Mouse (Mus musculus): Measurements from ENCODE around the gene Lcor. TPM values are rescaled to one million over a fixed set of nuclear protein-coding genes. Genes with fewer than 3 reads are reported as not detected.

Gene Lcor
- 16.3 and 17.0 TPM in 2 replicates for polyA plus RNA-seq (2015; fragmentation: Nextera tagmentation; extraction: Ambion mirVana)

DNA sequence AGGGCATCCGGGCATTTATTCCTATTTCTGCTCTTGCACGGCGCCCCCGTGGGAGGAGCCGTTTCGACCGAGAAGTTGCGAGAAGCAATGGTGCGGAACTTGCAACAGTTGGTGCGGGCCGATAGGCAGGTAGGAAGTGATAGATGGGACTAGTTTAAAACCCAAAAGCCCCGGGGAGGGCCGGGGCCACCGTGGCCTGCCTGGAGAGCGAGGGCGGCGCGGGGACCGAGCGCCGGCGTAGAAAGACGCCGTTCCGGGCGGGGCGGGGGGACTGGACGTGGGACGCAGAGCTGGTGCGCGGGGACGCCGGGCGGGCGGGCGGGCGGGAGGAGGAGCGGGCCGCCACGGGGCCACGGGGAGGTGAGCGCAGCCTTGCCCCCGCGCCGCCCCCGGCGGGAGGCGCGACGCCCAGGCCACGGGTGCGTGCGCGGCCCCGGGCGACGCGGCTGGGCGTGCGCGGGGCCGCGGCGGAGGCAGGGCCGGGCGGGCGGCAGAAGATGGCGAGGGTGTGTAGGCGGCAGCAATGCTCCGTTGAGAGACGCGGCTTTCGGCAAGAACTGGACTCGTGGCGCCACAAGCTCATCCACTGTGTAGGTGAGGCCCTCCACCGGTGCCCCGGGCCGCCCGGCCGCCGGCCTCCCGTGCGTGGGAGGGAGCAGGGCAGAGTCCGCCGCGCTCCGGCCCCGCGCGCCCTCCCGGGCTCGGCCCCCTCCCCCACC is at the start of gene Lcor:
TSS of gene Lcor (plus strand) at position 448 of the 719 bp plus-strand sequence.
- Histone ChIP-seq H3K4me2 (peak within 1 kb of the TSS; percentile 86), H3K9me3 (replicated peaks) (no peaks in the 10 kb centered on the region), H3K4me3 (replicated peaks) (peak within 1 kb of the TSS; percentile 97), H3K9ac (peak within 1 kb of the TSS; percentile 83), H3K4me1 (peaks cover 25% of the 10 kb centered on the region), H3K27me3 (no peaks in the 10 kb centered on the region; the same call in 1 of the 2 replicates), H3K36me3 (no peaks in the 10 kb centered on the region), H3K27ac (peak within 1 kb of the TSS; percentile 100)
- ATAC-seq (replicated peaks; ENCODE audit: low FRiP score) = peak; percentile 94
- under 1% methylated on average over 65 of the region's 92 CpGs for WGBS

DNA sequence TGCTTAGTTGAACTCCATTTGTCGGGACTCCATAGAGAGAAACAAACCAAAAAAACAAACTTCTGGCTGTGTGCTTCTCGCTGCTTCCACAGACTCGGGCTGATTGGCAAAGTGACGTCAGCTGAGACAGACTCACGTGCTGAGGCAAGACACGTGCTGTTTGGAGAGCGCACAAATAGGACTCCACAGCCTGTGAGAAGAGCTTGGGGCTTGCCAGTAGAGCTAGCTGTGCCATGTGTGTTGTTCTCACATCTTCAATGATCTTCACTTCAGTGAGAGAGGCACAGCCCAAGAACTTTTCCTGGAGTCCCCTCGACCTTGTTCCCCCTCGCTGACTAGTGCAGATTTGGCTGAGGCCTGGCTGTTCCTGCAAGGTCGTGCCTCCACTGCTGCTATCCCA is 47.1 kb upstream of the Lcor start:
- no peaks in the 10 kb centered on the region for H3K9me3 ChIP-seq (replicated peaks)
- 87% methylated on average over 10 of the region's 10 CpGs for whole genome bisulfite sequencing
- no peaks in the 10 kb centered on the region for H3K27me3 ChIP-seq
- H3K9ac ChIP-seq = no peak overlapping the region
- H3K36me3 ChIP-seq = no peaks in the 10 kb centered on the region
- H3K27ac ChIP-seq = no peak overlapping the region
- no peak overlapping the region for H3K4me2 ChIP-seq
- H3K4me1 ChIP-seq = no peaks in the 10 kb centered on the region
- no peak for ATAC-seq (replicated peaks; ENCODE audit: low FRiP score)
- H3K4me3 ChIP-seq (replicated peaks) = no peak overlapping the region

DNA sequence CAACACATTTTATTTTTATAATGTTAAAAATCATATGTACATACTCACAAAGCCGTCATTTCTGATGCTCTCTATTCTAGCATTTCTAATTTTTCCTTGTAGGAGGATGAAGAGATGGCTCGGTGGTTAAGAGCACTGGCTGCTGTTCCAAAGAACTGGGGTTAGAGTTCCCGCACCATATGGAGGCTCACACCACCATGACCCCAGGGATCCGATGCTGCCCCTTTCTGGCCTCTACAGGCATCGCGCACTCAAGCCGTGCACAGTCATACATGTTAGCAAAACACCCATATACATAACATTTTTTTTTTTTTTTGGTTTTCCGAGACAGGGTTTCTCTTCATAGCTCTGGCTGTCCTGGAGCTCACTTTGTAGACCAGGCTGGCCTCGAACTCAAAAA is 46.0 kb upstream of the Lcor start:
- WGBS = 91% methylated on average over 9 of the region's 9 CpGs

DNA sequence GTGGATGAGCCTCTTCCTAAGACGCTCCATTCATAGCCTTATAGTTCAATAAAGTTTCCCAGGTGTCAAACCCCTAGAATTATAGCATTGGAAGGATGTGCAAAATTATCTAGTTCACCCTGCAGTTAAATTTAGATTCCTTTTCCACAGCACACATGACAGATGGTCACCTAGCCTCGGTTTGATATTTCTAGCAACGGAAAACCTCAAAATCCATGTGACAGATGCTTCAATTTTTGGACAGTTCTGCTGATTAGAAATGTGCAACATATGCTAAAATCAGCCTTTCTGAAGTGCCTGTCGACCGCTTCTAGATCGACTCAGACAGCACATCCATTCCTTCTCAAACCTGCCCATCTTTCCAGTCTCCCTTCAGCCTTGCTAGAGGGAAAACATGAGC is 43.5 kb upstream of the Lcor start:
- no peaks in the 10 kb centered on the region for H3K9me3 ChIP-seq (replicated peaks)
- 90% methylated on average over 6 of the region's 6 CpGs for WGBS

More for the DNA sequence above, 46.0 kb upstream of the Lcor start:
- no peak overlapping the region for H3K9ac ChIP-seq
- no peaks in the 10 kb centered on the region for H3K4me1 ChIP-seq
- no peak overlapping the region for H3K4me3 ChIP-seq (replicated peaks)
- peaks cover 10% of the 10 kb centered on the region for H3K27me3 ChIP-seq
- no peaks in the 10 kb centered on the region for H3K9me3 ChIP-seq (replicated peaks)
- H3K4me2 ChIP-seq = no peak overlapping the region
- ATAC-seq (replicated peaks; ENCODE audit: low FRiP score) = no peak
- no peak overlapping the region for H3K27ac ChIP-seq
- H3K36me3 ChIP-seq = no peaks in the 10 kb centered on the region

DNA sequence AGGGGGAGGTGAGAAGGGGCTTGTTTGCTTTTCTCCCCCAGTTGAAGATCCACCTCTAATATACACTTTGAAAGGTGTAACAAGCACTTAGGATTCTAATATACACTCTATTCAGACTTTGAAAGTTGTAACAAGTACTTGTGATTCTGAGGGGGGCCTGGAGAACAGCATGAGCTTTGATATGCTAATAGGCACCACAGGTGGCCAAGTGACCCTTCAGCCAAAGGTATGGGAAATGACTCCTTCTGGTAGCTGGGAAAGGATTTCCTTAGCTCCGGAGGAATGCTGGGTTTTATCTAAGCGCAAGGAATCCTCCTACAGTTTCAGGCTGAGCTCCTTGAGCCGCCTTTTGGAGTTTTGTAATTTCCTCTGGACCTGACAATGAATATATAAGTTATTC is 41.0 kb upstream of the Lcor start:
- Histone ChIP-seq H3K36me3 (no peaks in the 10 kb centered on the region), H3K4me2 (no peak overlapping the region), H3K4me3 (replicated peaks) (no peak overlapping the region), H3K9ac (no peak overlapping the region), H3K27ac (no peak overlapping the region), H3K27me3 (peaks cover 20% of the 10 kb centered on the region), H3K9me3 (replicated peaks) (no peaks in the 10 kb centered on the region), H3K4me1 (peaks cover 18% of the 10 kb centered on the region; the same call in 1 of the 2 replicates)
- no peak for ATAC-seq (replicated peaks; ENCODE audit: low FRiP score)
- WGBS = 16% methylated on average over 3 of the region's 3 CpGs

More for the DNA sequence above, 43.5 kb upstream of the Lcor start:
- peaks cover 20% of the 10 kb centered on the region for H3K27me3 ChIP-seq
- H3K4me3 ChIP-seq (replicated peaks) = no peak overlapping the region
- no peaks in the 10 kb centered on the region for H3K36me3 ChIP-seq
- H3K27ac ChIP-seq = no peak overlapping the region
- no peak for ATAC-seq (replicated peaks; ENCODE audit: low FRiP score)
- H3K4me2 ChIP-seq = no peak overlapping the region
- no peak overlapping the region for H3K9ac ChIP-seq
- H3K4me1 ChIP-seq = 0 out of 2 replicates have a peak, but pooled peaks cover 6% of the 10 kb centered on the region

DNA sequence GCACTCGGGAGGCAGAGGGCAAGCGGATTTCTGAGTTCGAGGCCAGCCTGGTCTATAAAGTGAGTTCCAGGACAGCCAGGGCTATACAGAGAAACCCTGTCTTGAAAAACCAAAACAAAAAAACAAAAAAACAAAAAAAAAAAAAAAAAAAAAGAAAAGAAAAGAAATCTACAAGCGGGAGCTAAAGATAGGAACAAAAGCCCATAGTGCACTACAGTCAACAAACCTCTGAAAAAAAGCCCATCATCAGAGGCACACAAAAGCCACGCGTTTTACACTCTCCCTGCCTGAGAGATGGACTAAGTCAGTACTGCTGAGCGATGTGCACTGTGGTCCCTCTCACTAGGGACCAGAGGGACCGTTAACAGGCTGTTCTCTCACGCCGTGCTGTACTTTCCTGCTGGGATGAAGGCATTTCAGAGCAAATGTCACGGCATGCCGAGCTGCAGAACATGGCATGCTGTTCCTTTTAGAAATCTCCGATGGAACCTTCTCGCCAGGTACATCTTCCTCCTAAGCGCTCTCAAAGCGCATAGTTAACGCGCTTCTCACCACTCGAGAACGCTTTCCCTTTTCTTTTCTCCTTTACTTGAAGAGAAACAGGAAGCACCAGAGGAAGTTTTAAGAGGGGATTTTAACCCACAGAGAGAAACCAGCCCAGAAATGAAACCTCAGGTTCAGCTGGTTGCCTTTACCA is 40.4 kb upstream of the Lcor start:
- no peak for ATAC-seq (replicated peaks; ENCODE audit: low FRiP score)
- H3K4me1 ChIP-seq = peaks cover 18% of the 10 kb centered on the region; the same call in 1 of the 2 replicates
- H3K9ac ChIP-seq = no peak overlapping the region
- 20% methylated on average over 20 of the region's 20 CpGs for WGBS
- no peaks in the 10 kb centered on the region for H3K9me3 ChIP-seq (replicated peaks)
- peak overlapping the region; percentile 53 for H3K4me2 ChIP-seq
- H3K27ac ChIP-seq = no peak overlapping the region
- H3K36me3 ChIP-seq = no peaks in the 10 kb centered on the region
- H3K4me3 ChIP-seq (replicated peaks) = peak overlapping the region; percentile 26
- H3K27me3 ChIP-seq = peaks cover 20% of the 10 kb centered on the region

DNA sequence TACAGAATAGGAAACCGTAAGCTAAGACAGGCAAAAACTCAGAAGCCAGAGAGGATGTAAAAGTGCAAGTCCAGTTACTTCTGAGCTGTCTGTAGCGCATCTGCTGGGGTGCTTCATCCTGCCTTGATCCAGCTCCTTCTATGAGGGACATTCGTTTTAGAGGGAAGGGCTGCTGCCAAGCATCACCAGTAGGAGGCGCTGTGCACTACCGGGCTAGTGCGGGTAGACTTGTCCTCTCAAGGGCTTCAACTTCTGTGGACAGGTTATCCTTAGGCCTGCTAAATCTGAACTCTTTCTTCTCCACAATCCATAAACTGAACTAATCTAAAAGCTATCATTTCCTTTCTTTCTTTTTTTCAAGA is 39.8 kb upstream of the Lcor start:
- H3K4me2 ChIP-seq = peak overlapping the region; percentile 53
- no peak overlapping the region for H3K27ac ChIP-seq
- no peak overlapping the region for H3K9ac ChIP-seq
- no peaks in the 10 kb centered on the region for H3K36me3 ChIP-seq
- peak overlapping the region; percentile 26 for H3K4me3 ChIP-seq (replicated peaks)
- no peak for ATAC-seq (replicated peaks; ENCODE audit: low FRiP score)
- H3K4me1 ChIP-seq = peaks cover 18% of the 10 kb centered on the region; the same call in 1 of the 2 replicates
- H3K27me3 ChIP-seq = peaks cover 20% of the 10 kb centered on the region
- WGBS = 21% methylated on average over 6 of the region's 6 CpGs
- no peaks in the 10 kb centered on the region for H3K9me3 ChIP-seq (replicated peaks)

DNA sequence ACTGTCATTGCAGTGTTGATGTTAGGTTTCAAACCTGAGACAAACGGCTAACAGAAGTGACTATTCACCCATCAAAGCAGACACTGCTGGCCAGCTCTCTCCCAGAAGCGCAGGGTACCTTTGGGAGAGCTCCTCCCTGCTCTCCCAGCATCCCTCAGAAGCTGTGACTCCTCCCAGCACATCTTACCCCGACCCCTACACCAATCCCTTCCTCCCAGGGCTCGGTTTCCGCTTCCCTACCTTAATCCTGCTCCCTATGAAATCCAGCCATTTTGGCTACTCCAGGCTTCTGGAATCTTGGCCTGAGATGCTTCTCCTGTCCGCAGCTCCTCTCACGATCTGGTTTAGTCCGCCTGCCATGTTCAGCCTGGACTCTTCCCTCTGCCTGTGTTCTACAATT is 37.9 kb upstream of the Lcor start:
- Histone ChIP-seq H3K4me2 (no peak overlapping the region), H3K27me3 (peaks cover 20% of the 10 kb centered on the region), H3K27ac (no peak overlapping the region), H3K4me3 (replicated peaks) (no peak overlapping the region), H3K9me3 (replicated peaks) (no peaks in the 10 kb centered on the region), H3K9ac (no peak overlapping the region), H3K4me1 (peaks cover 18% of the 10 kb centered on the region; the same call in 1 of the 2 replicates), H3K36me3 (no peaks in the 10 kb centered on the region)
- no peak for ATAC-seq (replicated peaks; ENCODE audit: low FRiP score)
- 61% methylated on average over 8 of the region's 8 CpGs for WGBS

DNA sequence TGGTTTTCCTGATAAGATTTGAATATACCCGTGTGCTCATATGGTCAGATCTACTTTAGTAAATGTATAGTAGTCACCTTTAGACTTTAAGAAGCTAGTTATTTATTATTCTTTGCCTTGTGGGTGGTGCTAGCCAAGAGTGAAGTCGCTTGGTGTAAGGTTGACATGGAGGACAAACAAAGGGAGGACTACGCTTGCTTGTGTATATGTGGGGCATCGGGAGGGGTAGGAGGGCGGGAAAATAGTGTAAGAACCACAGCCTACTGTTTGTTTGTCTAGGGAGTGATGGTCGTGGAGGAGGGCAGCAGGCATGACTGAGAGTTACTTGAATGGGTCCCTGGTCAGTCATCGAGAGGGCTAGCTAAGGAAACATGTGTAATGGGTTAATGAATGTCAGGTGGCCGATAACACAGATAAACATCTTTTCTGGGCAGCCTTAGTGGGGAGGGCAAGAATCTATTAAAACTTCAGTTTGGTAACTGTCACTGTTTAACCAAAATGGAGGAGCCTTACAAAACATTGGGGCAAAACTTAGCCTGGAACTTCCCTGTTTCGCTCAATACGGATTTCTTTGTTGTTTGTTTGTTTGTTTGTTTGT is 37.3 kb upstream of the Lcor start:
- no peak overlapping the region for H3K4me2 ChIP-seq
- peak overlapping the region; percentile 11; the same call in 1 of the 2 replicates for H3K27ac ChIP-seq

DNA sequence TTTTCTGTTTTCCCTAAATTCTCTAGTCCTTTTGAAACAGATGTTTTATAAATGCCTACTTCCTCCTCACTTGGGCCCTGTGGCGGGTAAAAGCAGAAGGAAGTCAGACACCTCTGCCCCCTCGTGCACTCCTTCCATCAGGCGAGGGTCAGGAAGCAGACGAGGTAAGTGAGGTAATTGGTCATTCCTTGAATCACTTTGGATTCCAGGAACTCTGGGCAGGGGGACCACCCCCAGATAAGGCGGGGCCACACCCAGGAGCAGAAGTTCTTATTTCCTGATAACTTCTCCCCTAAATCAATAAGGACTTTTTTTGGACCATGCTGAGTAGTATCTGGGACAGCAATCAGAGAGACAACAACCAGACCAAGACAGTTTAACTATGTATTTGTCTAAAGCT is 36.7 kb upstream of the Lcor start:
- Histone ChIP-seq H3K36me3 (no peaks in the 10 kb centered on the region), H3K4me3 (replicated peaks) (no peak overlapping the region), H3K4me1 (peaks cover 18% of the 10 kb centered on the region; the same call in 1 of the 2 replicates), H3K4me2 (no peak overlapping the region), H3K9me3 (replicated peaks) (no peaks in the 10 kb centered on the region), H3K9ac (no peak overlapping the region), H3K27ac (no peak overlapping the region), H3K27me3 (peaks cover 18% of the 10 kb centered on the region)
- 35% methylated on average over 5 of the region's 5 CpGs for WGBS
- ATAC-seq (replicated peaks; ENCODE audit: low FRiP score) = no peak

More for the DNA sequence above, 37.3 kb upstream of the Lcor start:
- ATAC-seq (replicated peaks; ENCODE audit: low FRiP score) = no peak
- H3K9me3 ChIP-seq (replicated peaks) = no peaks in the 10 kb centered on the region
- H3K4me1 ChIP-seq = peaks cover 18% of the 10 kb centered on the region; the same call in 1 of the 2 replicates
- WGBS = 40% methylated on average over 10 of the region's 10 CpGs
- no peak overlapping the region for H3K9ac ChIP-seq
- no peak overlapping the region for H3K4me3 ChIP-seq (replicated peaks)
- peaks cover 20% of the 10 kb centered on the region for H3K27me3 ChIP-seq
- H3K36me3 ChIP-seq = no peaks in the 10 kb centered on the region

DNA sequence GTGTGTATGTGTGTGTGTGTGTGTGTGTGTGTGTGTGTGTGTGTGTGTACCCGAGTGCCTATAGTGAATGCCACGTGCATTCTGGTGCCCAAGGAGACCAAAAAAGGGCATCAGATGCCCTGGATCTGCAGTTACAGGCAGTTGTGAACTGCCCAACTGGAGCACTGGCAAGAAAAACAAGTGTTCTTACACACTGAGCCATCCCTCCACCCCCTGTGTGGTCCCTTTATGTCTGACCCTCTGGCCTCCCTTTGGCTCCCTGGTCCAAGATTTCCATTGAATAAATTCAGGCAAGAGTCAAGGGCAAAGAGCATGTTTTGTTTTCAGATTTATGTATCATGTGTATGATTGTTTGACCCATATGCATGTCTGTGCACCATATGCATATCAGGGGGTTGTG is 35.3 kb upstream of the Lcor start:
- Histone ChIP-seq H3K4me3 (replicated peaks) (no peak overlapping the region), H3K27me3 (peaks cover 5% of the 10 kb centered on the region), H3K9ac (no peak overlapping the region), H3K4me1 (peaks cover 16% of the 10 kb centered on the region; the same call in 1 of the 2 replicates), H3K4me2 (no peak overlapping the region), H3K27ac (no peak overlapping the region), H3K9me3 (replicated peaks) (no peaks in the 10 kb centered on the region), H3K36me3 (no peaks in the 10 kb centered on the region)
- ATAC-seq (replicated peaks; ENCODE audit: low FRiP score) = no peak
- WGBS = 90% methylated on average over 2 of the region's 2 CpGs

DNA sequence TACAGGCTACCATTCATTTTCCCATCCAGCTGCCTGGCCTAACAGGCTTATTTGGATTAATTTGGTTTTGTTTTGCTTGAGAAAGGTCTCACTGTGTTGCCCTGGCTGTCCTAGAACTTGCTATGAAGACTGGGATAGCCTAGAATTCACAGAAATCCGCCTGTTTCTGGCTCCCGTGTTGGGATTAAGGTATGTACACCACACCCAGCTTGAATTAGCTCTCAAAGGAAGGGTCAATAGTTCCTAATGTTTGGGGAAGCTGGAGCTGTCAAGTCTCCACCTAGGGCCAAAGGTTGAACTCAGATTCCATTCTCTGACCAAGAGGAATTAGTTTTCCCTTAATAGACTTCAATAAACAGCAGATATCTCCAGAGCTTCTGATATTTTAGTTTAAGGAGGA is 34.7 kb upstream of the Lcor start:
- no peak overlapping the region for H3K4me3 ChIP-seq (replicated peaks)
- peaks cover 12% of the 10 kb centered on the region; the same call in 1 of the 2 replicates for H3K4me1 ChIP-seq
- no peak overlapping the region for H3K27ac ChIP-seq
- H3K9ac ChIP-seq = no peak overlapping the region
- H3K9me3 ChIP-seq (replicated peaks) = no peaks in the 10 kb centered on the region
- no peaks in the 10 kb centered on the region; the same call in none of the 2 replicates for H3K27me3 ChIP-seq
- H3K36me3 ChIP-seq = no peaks in the 10 kb centered on the region
- 89% methylated on average over 2 of the region's 2 CpGs for WGBS
- no peak overlapping the region for H3K4me2 ChIP-seq
- no peak for ATAC-seq (replicated peaks; ENCODE audit: low FRiP score)
